Mouse (Mus musculus) macrophage (primary cell): ENCODE data around the gene Ctsh. TPM values are rescaled to one million over a fixed set of nuclear protein-coding genes. Genes with fewer than 3 reads are reported as not detected.

Source experiments
- H3K27ac ChIP-seq: fragments of 350-480 bp; formaldehyde crosslinking; 2 replicates; pipeline ENCODE4 v1.9.0; 2021
- H3K36me3 ChIP-seq: fragments of 350-480 bp; formaldehyde crosslinking; 2 replicates; pipeline ENCODE4 v1.9.0; 2021; ENCODE audit errors: inconsistent target
- H3K4me3 ChIP-seq: fragments of 350-480 bp; formaldehyde crosslinking; 2 replicates; pipeline ENCODE4 v1.9.0; 2021; ENCODE audit errors: inconsistent target
- H3K79me2 ChIP-seq: fragments of 350-480 bp; formaldehyde crosslinking; 2 replicates; pipeline ENCODE4 v1.9.0; 2021; ENCODE audit errors: inconsistent target
- WGBS: methylation state at CpG from one replicate; pipeline ENCODE4 v1.1.7; 2026; ENCODE audit warnings: inconsistent platforms; ENCODE audit not compliant: missing documents; 5-methylcytosine and 5-hydroxymethylcytosine counted together
- polyA plus RNA-seq: library from polyadenylated mRNA; stranded (reverse); fragments of 250-400 nt; gene quantifications from 3 replicates; pipeline ENCODE4 v1.2.4, GENCODE M21; 2018; ENCODE audit warnings: inconsistent platforms
- total RNA-seq, 78 experiments: library from RNA; depleted of rRNA; stranded (reverse); fragments of 250-400 nt; gene quantifications; 1 replicate in 9 of 78; 2 replicates in 24 of 78; 3 replicates in 43 of 78; 4 replicates in 2 of 78; pipeline ENCODE4 v1.2.4; 2018; ENCODE audit warnings: inconsistent platforms in 56 of 78

Gene Ctsh
- 100 to 1,000 TPM; 245 to 581 (median 440) TPM for total RNA-seq (2018; cell fraction: chromatin; rRNA removed)
- total RNA-seq (2018; cell fraction: cytosol; rRNA removed) = 100 to 1,000 TPM; 403 to 905 (median 562) TPM
- total RNA-seq (2018; cell fraction: nucleus; rRNA removed) = 100 to 1,000 TPM; 222 to 887 (median 616) TPM
- polyA plus RNA-seq = 421 to 733 TPM (median 673 TPM) in 3 replicates

DNA sequence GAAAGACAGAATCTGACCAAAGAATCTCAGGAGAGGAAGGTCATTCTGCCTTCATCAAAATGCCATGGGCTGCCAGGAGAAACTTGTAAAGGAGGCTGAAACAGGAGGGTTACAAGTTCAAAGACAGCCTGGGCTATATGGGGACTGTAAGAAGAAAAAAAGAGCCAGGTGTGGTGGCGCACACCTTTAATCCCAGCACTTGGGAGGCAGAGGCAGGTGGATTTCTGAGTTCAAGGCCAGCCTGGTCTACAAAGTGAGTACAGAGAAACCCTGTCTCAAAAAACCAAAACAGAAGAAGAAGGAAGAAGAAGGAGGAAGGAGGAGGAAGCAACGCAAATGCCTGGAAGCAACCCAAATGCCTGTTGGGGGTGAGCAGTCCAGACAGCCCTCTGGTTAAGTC lies at the start of gene Ctsh:
Gene Ctsh (plus strand): TSS at position 301 of the 400 bp plus-strand sequence.
- Histone ChIP-seq H3K79me2 (peaks cover 40% of the 10 kb centered on the region), H3K4me3 (peak within 1 kb of the TSS; percentile 87), H3K27ac (peak within 1 kb of the TSS; percentile 80), H3K36me3 (no peaks in the 10 kb centered on the region)
- 44% methylated on average over 2 of the region's 2 CpGs for WGBS

DNA sequence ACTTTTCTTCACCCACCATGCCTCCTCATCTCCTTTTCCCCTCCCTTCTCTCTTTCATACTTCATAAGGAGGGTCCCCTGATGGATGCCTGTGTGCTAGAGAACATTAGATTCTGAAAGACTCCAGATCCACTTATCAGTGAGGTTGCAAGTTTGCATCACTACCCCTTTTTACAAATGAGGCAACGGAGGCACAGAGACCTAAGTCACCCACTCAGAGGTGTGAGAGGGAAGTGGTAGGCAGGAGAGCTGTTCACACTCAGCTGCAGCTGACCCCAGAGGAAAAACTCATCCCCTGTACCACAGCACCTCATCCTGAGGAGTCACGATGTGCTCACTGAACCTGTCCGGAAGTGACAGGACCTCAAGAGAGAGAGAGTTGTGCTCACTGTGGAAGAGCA lies 47.5 kb upstream of the Ctsh start:
- 78% methylated on average over 3 of the region's 3 CpGs for WGBS
- Histone ChIP-seq H3K36me3 (no peaks in the 10 kb centered on the region), H3K79me2 (no peaks in the 10 kb centered on the region), H3K4me3 (no peak overlapping the region), H3K27ac (no peak overlapping the region)

DNA sequence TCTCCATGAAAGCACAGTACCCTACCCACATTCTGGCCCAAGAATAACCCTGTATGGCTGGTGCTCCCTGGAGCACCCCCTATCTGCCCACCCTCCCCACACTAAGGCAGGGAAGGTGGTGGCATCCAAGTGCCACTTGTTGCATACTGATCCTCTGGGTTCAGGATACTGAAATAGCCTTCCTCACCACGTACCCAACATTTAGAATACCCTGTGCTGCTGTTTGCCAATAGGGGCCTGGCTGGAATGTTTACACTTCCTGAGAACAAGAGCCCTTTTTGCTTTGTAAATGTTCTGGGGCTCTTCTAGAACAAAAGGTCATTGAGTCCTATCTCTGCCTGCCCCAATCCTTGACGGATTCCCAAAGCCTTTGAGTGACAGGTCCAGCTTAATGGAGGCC lies 46.9 kb upstream of the Ctsh start:
- 89% methylated on average over 2 of the region's 2 CpGs for WGBS
- Histone ChIP-seq H3K79me2 (no peaks in the 10 kb centered on the region), H3K4me3 (no peak overlapping the region), H3K36me3 (no peaks in the 10 kb centered on the region), H3K27ac (no peak overlapping the region)

- no peak overlapping the region for H3K27ac ChIP-seq
- no peaks in the 10 kb centered on the region for H3K79me2 ChIP-seq
- WGBS = 90% methylated on average over 5 of the region's 6 CpGs
- H3K36me3 ChIP-seq = no peaks in the 10 kb centered on the region
- H3K4me3 ChIP-seq = no peak overlapping the region
These were observed 45.8 kb upstream of the Ctsh start for GRCm38 (mm10) chr9:90008138-90008537.

DNA sequence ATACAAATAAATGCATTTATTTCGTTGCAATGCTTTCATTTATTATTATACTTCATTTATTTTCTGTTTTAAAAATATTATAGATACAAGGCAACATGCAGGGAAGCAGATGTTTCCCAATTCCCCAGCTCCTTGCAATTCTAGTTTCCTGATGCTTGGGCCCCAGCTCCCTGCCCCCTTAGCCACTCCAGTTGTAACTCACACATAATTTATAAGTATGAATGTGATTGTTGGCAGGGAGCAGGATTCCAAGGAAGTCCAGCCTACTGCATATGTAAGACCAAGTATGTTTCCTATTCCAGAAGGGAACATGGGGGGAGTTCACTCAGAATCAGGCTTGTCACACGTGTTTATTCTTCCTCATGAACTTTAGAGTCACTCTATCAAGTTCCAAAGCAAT lies 42.1 kb upstream of the Ctsh start:
- no peak overlapping the region for H3K27ac ChIP-seq
- H3K79me2 ChIP-seq = no peaks in the 10 kb centered on the region
- 90% methylated on average over 2 of the region's 2 CpGs for WGBS
- no peaks in the 10 kb centered on the region for H3K36me3 ChIP-seq
- H3K4me3 ChIP-seq = no peak overlapping the region

DNA sequence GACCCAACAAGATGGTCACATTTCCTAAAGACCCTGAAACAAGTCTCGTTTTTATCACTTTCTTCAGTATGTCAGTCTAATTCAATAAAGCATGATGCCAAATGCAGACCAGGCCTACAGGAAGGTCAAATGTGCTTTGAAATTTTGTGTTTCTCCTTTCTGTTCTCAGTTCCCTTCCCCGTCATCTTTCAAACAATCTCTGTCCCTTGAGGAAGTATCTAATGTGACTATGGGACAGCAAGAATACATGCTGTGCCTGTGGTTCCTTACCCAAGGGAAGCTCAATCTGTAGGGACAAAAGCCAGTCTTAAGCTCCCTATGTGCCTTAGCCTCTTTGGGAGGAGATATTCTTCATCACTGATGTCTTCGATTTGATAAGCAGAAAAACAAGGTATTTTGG lies 39.3 kb upstream of the Ctsh start:
- no peak overlapping the region for H3K4me3 ChIP-seq
- peak overlapping the region; percentile 38 for H3K27ac ChIP-seq
- no peaks in the 10 kb centered on the region for H3K79me2 ChIP-seq
- 37% methylated on average over 3 of the region's 3 CpGs for WGBS
- H3K36me3 ChIP-seq = no peaks in the 10 kb centered on the region

DNA sequence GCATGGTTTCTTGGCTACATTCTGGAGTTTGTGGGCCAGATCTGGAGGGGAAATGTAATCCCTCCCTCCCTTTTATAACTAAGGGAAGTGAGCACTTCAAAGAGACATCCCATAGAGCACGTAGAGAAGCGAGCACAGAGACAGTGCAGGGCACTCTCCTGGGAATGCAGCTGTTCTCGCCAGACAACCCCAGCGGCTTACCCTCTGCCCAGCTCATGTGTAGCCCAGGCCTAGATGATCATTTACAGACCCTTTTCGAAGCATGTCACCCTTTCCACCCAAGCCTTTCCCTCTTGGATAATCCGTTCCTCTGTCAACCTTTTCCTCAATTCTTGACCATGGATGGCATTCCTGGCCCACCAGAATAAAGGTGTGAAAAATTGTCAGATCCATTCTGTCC lies 37.7 kb upstream of the Ctsh start:
- Histone ChIP-seq H3K36me3 (no peaks in the 10 kb centered on the region), H3K79me2 (no peaks in the 10 kb centered on the region), H3K4me3 (no peak overlapping the region), H3K27ac (no peak overlapping the region)
- 93% methylated on average over 6 of the region's 6 CpGs for WGBS

DNA sequence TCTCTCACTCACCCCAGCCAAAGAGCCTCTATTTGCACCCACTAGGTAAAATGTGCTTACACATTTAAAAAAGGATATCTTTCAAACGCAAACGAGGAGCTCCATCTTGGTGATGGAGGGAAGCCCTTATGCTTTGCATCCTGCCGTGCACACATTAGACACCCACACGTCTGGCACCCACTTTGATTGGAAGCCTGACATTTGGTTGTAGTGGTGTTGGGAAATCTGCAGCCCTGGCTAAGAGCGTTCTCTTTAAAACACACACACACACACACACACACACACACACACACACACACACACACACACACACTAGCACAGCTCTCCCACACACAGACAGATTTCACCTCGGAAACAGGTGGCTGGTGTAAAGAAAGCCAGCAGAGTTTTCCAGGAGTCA lies 33.1 kb upstream of the Ctsh start:
- H3K36me3 ChIP-seq = no peaks in the 10 kb centered on the region
- H3K27ac ChIP-seq = no peak overlapping the region
- 81% methylated on average over 6 of the region's 6 CpGs for WGBS
- H3K79me2 ChIP-seq = no peaks in the 10 kb centered on the region
- no peak overlapping the region for H3K4me3 ChIP-seq

DNA sequence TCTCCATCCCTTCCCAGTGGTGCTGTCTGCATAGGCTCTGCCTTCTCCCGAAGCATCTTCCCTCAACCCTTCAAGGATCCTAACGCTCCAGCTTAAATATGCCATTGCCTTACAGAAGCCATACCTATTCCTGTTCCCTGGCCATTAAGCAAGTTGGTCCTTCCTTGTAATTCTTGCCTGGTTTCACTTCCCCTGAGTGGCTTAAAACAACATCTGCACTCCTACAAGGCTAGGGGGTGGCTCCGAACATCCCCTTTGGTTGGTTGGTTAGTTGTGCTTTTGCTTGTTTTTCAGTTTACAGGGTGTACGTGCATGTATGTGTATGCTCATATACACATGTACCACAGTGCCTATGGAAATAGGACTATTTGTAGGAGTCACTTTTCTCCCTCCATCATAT lies 32.5 kb upstream of the Ctsh start:
- no peaks in the 10 kb centered on the region for H3K36me3 ChIP-seq
- H3K27ac ChIP-seq = no peak overlapping the region
- H3K4me3 ChIP-seq = no peak overlapping the region
- WGBS = 33% methylated on average over 4 of the region's 4 CpGs
- no peaks in the 10 kb centered on the region for H3K79me2 ChIP-seq

DNA sequence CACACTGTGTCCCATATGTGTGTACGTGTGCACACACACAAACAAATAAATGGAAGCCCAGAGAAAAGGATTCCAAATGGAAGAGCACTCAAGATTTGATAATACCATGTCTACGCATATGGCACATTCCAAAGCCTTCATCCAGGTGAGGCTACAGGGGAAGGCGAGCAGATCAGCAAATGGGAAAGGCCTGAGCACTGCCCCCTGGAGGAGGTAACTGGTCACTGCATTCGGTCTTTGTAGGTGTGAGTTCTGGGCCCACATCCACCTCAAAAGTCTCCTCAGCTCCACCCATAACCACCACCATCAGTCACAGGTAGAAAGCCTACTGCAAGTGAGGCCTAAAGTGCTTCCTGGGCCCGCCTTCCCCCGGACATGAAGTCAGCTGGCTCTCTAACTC lies 26.2 kb upstream of the Ctsh start:
- Histone ChIP-seq H3K27ac (no peak overlapping the region), H3K36me3 (no peaks in the 10 kb centered on the region), H3K79me2 (no peaks in the 10 kb centered on the region), H3K4me3 (no peak overlapping the region)
- 98% methylated on average over 6 of the region's 6 CpGs for WGBS

DNA sequence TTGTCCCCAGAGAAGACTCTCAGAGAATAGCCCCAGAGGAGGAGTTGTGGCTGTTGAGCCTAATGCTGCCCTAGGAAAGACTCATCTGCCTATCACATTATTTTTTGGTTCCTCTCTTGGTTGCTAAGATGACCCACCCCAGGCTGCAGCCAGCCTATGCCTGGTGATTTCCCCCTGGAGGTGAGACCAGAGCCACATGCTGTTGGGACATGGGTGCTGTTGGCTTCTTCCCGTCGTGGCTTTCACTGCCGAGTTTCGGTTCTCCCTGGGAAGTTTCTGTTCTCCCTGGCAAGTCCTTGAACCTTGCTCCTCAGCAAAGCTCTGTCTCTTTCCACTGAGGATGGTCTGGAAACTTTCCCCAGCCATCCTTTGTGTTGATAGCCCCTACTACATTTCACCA lies 20.0 kb upstream of the Ctsh start:
- Histone ChIP-seq H3K4me3 (no peak overlapping the region), H3K36me3 (no peaks in the 10 kb centered on the region), H3K79me2 (no peaks in the 10 kb centered on the region), H3K27ac (peak overlapping the region; percentile 59)
- 6% methylated on average over 4 of the region's 4 CpGs for WGBS

- Histone ChIP-seq H3K4me3 (no peak overlapping the region), H3K36me3 (no peaks in the 10 kb centered on the region), H3K79me2 (no peaks in the 10 kb centered on the region), H3K27ac (no peak overlapping the region)
- WGBS = 86% methylated on average over 2 of the region's 2 CpGs
These were observed 18.8 kb upstream of the Ctsh start for GRCm38 (mm10) chr9:90035168-90035567.

- Histone ChIP-seq H3K36me3 (no peaks in the 10 kb centered on the region), H3K27ac (no peak overlapping the region), H3K79me2 (no peaks in the 10 kb centered on the region), H3K4me3 (no peak overlapping the region)
- WGBS = 74% methylated on average over 3 of the region's 3 CpGs
These were observed 18.2 kb upstream of the Ctsh start for GRCm38 (mm10) chr9:90035794-90036193.

DNA sequence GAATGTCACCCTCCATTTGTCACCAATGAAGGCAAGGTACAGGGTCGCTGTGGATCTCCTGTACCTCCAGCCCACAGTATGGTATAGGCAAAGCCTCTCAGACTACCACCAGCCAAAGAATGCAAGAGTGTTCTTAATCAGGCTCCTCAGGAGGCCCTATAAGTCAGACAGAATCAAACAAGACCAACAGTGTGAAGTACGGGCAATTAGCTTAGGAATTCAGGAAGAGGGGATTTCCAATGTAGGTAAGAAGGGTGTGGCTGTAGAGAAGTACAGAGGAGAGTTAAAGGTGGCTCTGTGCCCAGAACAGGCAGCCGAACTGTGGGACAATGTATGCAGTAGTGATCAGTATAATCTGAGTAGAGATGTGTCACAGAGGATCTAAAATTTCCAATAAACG lies 17.6 kb upstream of the Ctsh start:
- no peaks in the 10 kb centered on the region for H3K36me3 ChIP-seq
- no peaks in the 10 kb centered on the region for H3K79me2 ChIP-seq
- 92% methylated on average over 4 of the region's 4 CpGs for WGBS
- no peak overlapping the region for H3K27ac ChIP-seq
- H3K4me3 ChIP-seq = no peak overlapping the region

GRCm38 (mm10) chr9:90038535-90038934 lies 15.4 kb upstream of the Ctsh start:
- WGBS = 80% methylated on average over 4 of the region's 4 CpGs
- H3K36me3 ChIP-seq = no peaks in the 10 kb centered on the region
- H3K4me3 ChIP-seq = no peak overlapping the region
- H3K79me2 ChIP-seq = no peaks in the 10 kb centered on the region
- H3K27ac ChIP-seq = no peak overlapping the region

GRCm38 (mm10) chr9:90040916-90041315 lies 13.0 kb upstream of the Ctsh start:
- Histone ChIP-seq H3K4me3 (no peak overlapping the region), H3K36me3 (no peaks in the 10 kb centered on the region), H3K79me2 (no peaks in the 10 kb centered on the region), H3K27ac (no peak overlapping the region)
- 93% methylated on average over 2 of the region's 2 CpGs for WGBS
